Mouse (Mus musculus) lung, postnatal 14 days (tissue): ENCODE measurements at regions not wholly inside any gene's neighbourhood (a gene's known extent, or its start where the extent isn't known, plus 50 kb on each side); places are given as distances from the start of the nearest gene placed in this dataset.
"Not testable (repeated sequence)": the region's sequence is repeated elsewhere in the genome, so short reads cannot be mapped to it uniquely, and the experiment has no call there.

ENCODE experiments used
- DNase-seq: peaks from one replicate; pipeline ENCODE4 v3.0.0; 2021

- no peak for DNase-seq
These were observed 158.3 kb upstream of the Ptprz1 start for GRCm38 (mm10) chr6:22716864-22717557.

GRCm38 (mm10) chr6:22716144-22716856, 159.0 kb upstream of the Ptprz1 start:
- DNase-seq = no peak

- no peak for DNase-seq
These were observed 177.1 kb upstream of the Ptprz1 start for GRCm38 (mm10) chr6:22698187-22698586.

GRCm38 (mm10) chr6:22688678-22689126, 186.6 kb upstream of the Ptprz1 start:
- DNase-seq = no peak

GRCm38 (mm10) chr6:22674586-22674929, 200.7 kb upstream of the Ptprz1 start:
- DNase-seq = no peak

- no peak for DNase-seq
These were observed 201.2 kb upstream of the Ptprz1 start for GRCm38 (mm10) chr6:22673919-22674585.

GRCm38 (mm10) chr6:22671524-22671923, 203.8 kb upstream of the Ptprz1 start:
- no peak for DNase-seq

GRCm38 (mm10) chr6:22668190-22668975, 206.9 kb upstream of the Ptprz1 start:
- no peak for DNase-seq

GRCm38 (mm10) chr6:22657401-22657800, 217.9 kb upstream of the Ptprz1 start:
- DNase-seq = not testable (repeated sequence)

GRCm38 (mm10) chr6:22640100-22640499, 235.2 kb upstream of the Ptprz1 start:
- no peak for DNase-seq

- DNase-seq = no peak
These were observed 240.2 kb upstream of the Ptprz1 start for GRCm38 (mm10) chr6:22635141-22635540.

GRCm38 (mm10) chr6:22634740-22635139, 240.6 kb upstream of the Ptprz1 start:
- DNase-seq = no peak

- DNase-seq = no peak
These were observed 235.5 kb upstream of the Fam3c start for GRCm38 (mm10) chr6:22591592-22591991.

GRCm38 (mm10) chr6:22584851-22585250, 228.8 kb upstream of the Fam3c start:
- DNase-seq = no peak

GRCm38 (mm10) chr6:22572925-22573324, 216.9 kb upstream of the Fam3c start:
- DNase-seq = no peak

GRCm38 (mm10) chr6:22567891-22568290, 211.8 kb upstream of the Fam3c start:
- no peak for DNase-seq

GRCm38 (mm10) chr6:22548296-22549245, 192.5 kb upstream of the Fam3c start:
- DNase-seq = no peak

- no peak for DNase-seq
These were observed 185.6 kb upstream of the Fam3c start for GRCm38 (mm10) chr6:22541603-22542002.

- DNase-seq = no peak
These were observed 182.2 kb upstream of the Fam3c start for GRCm38 (mm10) chr6:22538254-22538653.

- no peak for DNase-seq
These were observed 168.3 kb upstream of the Fam3c start for GRCm38 (mm10) chr6:22524384-22524783.

GRCm38 (mm10) chr6:22523582-22524234, 167.7 kb upstream of the Fam3c start:
- DNase-seq = no peak
